Mouse (Mus musculus) cerebellum, adult 11-12 months (tissue): Measurements from ENCODE around the gene Gdf9.

Experiments
- DNase-seq: peaks from one replicate; pipeline ENCODE4 v3.0.0; 2022

Gdf9 gene

DNA sequence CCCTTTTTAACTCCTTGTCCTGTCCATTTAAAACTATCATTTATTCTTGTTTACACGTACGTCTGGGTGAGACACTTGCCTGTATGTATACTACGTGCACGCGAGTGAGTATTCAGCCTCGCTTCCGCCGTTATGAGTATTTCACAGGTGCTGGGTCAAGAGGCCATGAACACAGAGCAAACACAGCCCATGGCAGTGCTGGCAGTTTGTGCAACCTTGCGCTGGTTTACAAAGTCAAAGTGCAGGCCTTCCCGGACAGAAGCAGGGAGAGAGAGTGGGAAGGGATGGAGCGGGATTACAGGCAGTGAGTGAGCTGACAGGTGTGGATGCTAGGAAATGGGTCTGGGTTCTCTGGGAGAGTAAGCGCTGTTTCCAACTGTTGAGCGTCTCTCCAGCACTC is 15.4 kb downstream of the Gdf9 start:
- DNase-seq = no peak

DNA sequence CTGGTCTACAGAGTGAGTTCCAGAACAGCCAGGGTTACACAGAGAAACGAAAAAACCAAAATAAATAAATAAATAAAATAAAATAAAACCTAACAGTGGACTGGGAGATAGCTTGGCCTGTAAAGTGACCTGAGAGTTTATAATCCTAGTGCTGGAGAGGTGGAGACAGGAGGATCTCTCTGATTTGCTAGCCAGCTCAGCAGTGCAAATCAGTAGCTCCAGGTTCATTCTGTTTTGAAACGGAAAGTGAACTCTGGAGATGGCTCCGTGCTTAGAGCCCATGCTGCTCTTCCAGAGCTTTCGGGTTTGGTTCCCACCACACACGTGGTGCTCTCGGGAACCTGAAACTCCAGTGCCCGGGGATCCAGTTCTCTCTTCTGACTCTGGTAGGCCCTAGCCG is 17.2 kb downstream of the Gdf9 start:
- no peak for DNase-seq

DNA sequence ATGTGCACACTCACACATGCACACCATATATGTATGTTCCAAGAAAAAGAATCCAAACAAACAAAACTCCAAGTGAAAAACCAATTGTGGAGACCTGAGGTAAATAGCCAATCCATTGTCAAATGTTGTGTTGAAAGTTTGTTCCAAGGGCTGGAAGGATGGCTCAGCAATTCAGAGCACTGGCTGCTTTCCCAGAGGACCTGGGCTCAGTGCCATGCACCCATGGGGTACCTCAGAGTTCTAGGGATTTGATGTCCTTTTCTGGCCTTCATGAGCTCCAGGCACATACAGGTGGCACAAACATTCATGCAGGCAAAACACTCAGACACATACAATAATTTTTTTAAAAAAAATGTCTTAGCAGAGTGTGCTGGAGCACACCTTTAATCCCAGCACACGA is 17.7 kb downstream of the Gdf9 start:
- peak; percentile 91 for DNase-seq

DNA sequence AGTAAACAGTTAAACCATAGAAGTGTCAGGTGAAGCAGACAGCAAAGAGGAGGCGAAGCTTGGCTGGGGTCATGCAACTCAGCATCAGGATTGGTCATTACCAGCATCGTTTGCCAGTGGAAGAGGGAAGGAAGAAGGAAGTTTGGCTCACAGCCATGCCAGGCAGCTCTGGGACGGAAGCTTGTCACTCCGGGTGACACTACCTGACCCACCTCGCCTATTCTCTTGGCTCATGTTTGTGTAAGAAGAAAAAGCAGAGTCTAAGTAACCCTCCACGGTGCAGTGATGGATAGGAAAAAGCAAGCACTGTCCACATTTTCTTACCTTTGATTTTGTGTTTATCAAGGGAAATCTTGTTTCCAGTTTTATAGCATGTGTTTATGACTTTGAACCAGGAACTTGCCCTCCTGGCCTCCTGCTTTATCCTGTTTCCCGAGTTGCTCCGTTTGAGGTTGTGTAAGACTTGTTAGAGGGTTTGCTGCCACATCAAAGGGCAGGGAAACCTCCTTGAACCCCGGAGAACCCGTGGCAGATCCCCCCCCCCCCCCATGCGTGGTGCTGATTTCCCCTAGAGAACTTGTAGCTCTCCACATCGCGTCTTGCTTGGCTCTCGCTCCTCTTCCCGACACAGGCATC is 19.4 kb downstream of the Gdf9 start:
- no peak for DNase-seq

DNA sequence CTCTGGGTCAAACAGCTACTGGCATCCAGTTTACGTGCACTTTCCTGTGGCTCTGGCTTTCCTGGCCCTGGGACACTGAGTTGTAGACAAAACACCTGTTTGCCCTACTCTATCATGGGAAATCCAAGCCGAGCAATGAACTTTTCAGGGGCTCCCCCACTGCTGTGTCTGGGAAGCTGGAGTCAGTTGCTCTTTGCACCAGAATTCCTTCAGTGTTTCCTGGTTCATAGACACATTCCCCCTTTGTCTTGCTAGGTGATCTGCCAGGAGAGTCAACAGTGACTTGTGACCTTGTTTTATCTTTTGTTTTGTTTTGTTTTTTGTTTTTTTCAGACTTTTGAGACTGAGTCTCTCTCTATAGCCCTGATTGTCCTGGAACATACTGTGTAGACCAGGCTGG is 20.5 kb downstream of the Gdf9 start:
- DNase-seq = no peak

DNA sequence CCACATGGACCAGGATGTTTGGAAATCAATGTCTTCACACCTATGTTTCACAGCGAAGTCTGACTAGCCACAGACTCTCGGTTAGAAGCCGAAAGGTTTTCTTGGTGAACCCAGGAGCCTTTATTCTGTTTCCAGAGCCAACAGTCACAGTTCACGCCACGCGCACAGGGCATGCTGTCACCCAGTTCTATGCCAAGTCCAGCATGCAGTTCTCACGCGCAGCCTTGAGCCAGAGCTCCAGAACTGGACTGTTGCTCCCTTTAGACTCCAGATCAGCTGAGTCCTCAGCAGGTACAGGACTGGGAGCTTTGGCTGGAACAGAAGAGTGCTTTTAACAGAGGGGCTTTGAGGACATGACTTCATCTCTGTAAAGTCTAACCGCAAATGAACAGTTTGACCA is 21.6 kb downstream of the Gdf9 start:
- DNase-seq = peak; percentile 58

DNA sequence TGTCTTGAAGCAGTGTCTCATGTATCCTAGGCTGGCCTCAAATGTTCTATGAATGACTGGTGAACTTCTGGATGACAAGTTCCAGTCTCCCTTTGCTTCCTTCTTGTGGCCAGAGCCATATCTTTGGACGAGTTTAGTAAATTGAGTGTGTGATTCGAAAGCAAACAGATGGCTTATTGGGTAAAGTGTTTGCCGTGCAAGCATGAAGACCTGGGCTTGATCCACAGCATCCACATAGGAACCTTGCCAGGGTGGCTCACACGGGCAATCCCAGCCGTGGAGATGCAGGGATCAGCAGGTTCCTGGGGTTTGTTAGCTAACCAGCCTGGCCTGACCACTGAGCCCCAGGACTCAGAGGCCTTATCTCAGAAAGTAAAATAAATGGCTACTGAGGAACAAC is 22.2 kb downstream of the Gdf9 start:
- DNase-seq = no peak

DNA sequence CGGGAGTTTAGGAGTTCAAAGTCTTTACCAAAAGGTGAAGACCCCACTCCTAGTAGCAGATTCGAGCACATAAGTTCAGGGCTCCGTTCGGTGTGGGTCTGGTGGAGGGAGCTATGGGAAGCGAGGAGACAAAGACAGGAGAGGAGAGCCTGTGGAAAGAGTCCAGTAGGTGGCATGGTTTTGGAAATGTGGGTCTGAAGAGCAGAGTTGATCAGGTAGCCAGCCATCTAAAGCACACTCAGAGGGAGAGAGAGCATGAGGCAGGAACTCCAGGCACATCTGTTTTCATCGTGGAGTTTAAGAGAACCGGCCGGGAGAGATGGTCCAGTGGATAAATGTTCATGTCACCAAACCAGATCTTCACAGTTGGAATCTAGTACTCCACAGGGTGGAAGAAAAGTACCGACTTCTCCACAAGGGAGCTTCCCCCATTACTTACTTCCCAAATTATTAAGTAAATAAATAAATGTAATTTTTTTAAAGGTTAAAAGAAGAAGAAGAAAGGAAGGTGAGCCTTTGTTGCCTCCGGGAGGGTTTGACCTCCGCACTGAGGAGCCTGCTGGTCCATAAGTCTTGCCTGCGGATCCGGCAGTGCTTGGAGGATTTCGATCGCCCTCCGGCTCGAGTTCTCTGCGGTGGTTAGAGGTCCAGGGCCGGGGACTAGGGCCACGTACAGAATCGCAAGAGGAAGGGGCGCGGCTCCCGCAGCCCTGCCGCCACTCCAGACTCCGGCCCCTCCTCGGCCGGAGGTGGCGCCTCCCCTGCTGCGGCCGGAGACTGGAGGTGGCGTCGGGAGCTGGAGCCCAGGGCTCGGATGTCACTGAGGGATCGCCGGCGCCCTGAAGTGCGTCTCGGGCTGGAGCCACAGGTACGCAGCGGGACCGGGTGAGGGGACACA is 25.9 kb downstream of the Gdf9 start, which contains the start of the genes Gm10447 and Shroom1:
Gm10447 (minus strand) TSS at position 637 of the 898 bp plus-strand sequence.
Shroom1 (plus strand) TSS at position 732 of the 898 bp plus-strand sequence.
- no peak for DNase-seq

DNA sequence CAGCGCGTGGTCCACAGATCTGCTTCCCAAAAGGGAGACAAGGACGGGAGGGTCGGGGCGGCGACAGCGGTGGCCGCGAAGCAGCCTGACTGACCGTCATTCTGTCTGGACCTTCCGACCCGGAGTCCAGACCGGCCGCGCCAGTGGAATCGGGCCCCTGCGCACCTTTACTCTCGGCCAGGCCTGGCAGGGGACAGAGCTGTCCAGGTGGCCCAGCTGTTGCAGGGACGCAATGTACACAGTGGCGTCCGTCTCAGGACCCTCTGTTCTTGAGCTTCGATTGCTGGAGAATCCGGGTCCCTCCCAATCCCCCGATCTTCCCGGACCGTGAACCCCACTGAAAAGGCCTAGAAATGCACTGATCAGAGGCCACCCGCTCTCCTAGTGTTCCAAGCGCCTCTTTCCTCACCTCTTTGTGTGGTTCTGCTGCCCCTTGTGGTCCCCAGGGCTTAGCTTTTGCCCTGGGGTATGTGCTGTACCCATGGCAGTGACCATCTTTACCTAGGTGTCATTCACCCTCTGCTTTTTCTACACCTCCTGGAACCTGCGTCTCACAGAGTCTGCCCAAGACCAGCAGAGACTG is 26.6 kb downstream of the Gdf9 start:
- DNase-seq = no peak

DNA sequence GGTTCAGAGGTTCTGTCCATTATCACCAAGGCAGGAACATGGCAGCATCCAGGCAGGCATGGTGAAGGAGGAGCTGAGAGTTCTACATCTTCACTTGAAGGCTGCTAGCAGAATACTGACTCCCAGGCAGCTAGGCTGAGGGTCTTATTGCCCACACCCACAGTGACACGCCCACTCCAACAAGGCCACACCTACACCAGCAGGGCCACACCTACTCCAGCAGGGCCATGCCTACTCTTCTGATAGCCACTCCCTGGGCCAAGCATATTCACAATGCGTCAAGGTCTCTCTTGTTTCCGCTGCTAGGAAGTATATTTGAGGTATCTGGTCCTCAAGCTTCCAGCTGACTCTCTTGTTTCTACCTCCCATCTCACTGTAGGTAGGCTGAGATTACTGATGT is 28.2 kb downstream of the Gdf9 start:
- no peak for DNase-seq

DNA sequence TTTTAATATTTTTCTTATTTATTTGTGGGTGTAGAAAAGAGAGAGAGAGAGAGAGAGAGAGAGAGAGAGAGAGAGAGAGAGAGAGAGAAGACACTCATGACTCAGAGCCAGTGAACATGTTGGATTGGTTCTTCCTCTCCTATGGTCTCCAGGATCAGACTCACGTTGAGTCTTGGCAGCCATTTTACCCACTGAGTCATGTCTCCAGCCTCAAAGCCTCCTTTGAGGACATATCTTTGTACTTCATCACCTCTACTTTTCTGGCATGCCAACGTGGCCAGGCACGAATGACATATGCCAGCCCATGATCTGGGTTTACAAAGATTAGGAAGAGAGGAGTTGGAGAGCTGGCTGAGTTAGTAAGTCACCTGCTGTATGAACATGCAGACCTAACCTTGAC is 29.4 kb downstream of the Gdf9 start:
- no peak for DNase-seq

DNA sequence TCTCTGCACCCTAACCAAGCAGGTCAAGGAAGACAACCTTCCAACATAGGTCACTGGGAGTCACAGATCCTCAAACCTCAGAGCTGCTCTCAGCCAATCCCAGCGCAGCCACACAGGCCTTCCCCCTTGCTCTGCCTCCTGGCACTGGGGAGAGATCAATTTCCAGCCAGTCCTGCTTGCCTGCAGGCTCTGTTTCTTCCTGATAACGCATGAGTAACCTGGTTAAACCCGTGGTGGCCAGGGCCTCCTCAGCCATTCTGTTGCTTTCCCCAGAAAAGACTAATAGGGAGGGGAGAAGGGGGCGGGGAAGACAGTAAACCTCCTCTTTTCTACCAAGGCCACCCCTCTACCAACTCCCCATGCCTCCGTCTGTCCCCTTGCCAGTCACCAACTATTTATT is 30.9 kb downstream of the Gdf9 start:
- DNase-seq = no peak

DNA sequence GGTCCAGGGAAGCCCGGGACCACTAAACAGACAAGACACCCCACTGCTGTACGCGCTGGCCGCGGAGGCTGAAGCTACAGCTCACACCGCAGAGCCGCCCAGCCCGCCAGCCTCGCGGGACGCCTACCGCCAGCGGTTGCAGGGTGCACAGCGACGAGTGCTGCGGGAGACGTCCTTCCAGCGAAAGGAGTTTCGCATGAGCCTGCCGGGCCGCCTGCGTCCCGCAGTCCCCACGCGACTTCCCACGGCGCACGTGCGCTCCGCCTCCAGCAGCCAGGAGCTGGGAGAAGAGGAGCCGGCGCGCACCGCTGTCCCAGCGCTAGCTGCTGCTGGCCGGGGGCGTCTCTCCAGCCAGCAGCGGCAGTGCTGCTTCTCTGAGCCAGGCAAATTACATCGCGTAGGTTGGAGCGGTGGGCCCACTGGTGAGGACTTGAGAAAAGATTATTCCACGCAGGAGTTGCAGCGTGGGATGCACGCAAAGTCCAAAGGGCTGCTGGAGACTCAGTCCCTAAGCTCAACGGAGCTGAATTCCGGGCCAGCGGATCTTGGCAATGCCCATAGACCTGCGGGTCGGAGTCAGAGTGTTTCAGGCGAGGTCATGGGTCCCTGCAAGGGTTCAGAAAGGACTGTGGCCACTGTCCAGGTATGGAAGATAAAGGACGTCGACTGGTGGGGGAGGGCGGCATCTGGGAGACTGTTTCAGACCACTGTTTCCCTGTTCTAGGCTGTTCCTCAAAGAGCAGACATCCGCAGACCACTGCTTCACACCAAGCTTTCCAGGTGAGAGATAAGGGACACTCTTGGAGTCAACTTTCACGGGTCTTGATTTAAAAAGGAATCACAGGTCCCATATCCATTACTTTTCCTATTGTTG is 33.0 kb downstream of the Gdf9 start:
- no peak for DNase-seq

DNA sequence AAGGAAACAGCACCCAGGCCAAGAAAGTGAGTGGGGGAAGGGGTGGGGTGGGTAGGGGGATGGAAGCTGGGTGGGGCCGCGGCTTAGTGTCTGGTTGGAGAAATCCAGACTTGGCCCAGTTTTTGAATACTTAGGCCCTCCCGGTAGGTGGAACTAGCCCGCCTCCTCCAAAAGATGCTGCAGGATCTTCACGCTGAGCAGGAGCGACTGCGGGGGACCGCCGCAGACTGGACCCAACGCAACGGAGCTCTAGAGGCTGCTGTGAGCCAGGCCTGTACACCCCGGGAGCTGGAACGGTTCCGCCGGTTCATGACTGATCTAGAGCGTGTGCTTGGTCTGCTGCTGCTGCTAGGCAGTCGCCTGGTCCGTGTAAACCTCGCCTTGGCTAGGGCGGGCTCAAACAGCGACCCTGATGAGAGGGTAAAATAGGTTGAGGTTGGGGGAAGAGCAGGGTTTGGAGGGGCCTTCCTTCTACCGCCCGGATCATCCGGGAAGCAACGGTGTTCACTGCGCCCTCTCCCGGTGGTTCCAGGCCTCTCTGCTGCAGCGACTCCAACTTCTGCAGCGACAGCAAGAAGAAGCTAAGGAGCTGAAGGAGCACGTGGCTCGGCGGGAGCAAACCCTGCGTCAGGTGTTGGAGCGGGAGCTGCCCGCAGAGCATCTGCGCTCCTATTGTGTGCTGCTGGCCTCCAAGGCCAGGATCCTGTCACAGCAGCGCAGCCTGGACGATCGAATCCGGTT is 35.6 kb downstream of the Gdf9 start:
- DNase-seq = peak; percentile 87

DNA sequence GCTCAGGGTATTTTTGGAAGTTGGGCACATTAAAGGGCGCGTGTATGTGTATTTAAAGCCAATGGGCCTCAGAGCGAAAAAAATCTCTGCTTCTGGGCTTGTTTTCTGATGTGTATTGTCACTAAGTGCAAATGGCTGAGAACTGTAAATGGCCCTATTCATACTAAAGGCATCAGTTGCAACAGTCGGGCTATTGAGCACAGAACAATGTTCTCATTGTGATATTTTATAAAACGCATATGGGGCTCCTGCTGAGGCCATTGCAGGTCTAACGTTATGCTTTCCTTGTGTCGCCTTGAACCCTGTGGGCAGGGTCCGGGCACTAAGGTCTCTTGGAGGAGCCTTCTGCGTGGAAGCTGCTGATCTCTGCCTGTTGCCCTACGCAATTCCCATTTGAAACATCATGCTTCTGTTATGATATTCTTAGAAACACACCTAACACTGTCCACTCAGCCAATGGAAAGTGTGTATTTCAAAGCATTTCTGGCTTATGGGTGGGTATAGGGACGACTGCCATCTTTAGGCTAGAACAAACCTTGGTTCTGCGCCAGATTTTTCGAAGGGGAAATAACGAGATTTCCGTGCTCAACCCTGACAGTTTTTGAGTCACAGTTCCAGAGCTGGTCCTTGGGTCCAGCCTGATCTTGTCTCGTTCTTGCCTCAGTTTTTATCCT is 38.6 kb downstream of the Gdf9 start:
- DNase-seq = no peak

DNA sequence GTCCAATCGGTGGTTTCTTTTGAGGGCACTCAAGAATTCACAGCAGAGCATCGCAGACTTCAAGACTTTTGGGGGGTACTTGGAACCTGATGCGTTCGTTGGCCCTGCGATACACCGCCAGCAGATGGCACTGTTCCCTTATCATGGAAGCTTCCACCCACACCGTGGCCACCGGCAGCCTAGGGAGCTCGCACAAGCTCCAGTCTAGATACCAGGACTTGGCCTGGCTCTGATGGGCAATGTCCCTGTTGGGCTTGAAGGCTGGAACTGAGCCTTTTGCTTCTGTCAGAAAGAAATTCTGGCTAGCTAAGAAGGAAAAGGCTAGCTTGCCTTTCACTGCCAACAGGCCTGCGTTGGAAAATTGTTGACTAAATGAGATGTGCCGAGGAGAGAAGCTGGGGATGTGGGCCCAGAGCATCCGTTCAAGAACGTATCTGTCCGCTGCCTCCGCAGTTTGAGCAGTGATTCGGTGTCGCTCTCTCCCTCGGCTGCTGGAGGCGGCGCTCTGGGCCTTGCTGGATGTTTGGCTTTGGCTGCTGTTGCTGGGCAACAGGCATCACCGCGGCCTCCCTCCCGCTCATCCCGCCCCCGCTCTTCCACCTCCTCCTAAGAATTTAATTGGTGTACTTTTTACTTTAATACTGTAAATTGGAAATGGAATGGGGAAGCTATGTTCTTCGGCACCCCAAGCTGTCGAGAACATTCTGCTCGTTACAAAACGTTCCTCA is 39.3 kb downstream of the Gdf9 start, which contains the start of gene Gm9837:
Gm9837 (minus strand) TSS at position 512 of the 728 bp plus-strand sequence.
- peak; percentile 92 for DNase-seq

DNA sequence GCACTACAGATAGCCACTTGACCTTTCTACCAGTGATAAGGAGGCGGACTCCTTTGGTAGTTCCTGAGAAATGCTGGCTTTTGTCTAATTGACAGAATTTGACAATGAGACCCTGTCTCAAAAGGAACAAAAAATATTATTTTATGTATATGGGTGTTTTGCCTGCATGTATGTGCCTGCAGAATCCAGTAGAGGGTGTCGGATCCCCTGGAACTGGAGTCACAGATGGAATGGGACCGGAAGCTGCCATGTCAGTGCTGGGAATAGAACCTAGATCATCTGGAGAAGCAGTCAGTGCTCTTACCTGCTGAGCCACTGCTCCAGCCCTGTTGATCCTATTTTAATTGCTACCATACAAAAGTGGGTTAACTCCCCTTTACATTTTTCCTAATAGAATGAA is 41.9 kb downstream of the Gdf9 start:
- no peak for DNase-seq

DNA sequence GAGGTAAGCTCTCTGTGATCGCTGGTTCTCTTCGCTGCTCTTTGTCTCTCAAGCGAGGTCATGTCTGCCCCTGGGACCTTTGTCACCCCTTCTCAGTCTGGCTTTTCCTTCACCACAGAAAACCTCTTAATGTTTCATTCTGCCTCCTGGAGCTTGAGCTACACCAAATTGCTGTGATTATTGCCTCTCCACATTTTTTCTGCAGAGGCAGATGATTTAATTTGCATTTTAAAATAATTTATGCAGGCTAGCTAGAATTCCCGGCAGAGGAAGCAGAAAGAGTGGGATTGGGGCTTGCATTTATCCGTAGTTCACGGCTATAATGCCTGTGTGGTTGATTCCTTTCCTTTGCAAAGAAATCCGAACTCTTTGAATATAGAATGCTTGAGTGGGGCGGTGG is 44.8 kb downstream of the Gdf9 start:
- no peak for DNase-seq

DNA sequence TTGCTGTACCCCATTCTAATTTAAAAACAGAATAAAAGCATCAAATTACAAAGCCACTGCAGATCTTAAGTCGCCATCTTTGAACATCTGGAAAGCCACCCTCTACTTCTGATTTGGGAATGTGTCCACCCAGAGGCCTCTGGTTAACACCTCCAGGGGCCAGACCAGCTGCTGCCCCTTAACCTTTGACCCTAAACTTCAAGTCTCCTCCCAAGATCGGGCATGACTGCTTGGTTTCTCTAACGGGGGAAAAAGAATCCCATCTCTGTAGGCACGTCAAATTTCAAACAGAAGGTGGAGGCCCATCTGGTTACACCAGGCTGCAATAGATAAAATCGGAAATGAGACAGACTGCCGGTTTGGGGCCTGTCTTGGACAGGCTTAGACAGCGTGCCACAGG is 47.0 kb downstream of the Gdf9 start:
- DNase-seq = no peak

DNA sequence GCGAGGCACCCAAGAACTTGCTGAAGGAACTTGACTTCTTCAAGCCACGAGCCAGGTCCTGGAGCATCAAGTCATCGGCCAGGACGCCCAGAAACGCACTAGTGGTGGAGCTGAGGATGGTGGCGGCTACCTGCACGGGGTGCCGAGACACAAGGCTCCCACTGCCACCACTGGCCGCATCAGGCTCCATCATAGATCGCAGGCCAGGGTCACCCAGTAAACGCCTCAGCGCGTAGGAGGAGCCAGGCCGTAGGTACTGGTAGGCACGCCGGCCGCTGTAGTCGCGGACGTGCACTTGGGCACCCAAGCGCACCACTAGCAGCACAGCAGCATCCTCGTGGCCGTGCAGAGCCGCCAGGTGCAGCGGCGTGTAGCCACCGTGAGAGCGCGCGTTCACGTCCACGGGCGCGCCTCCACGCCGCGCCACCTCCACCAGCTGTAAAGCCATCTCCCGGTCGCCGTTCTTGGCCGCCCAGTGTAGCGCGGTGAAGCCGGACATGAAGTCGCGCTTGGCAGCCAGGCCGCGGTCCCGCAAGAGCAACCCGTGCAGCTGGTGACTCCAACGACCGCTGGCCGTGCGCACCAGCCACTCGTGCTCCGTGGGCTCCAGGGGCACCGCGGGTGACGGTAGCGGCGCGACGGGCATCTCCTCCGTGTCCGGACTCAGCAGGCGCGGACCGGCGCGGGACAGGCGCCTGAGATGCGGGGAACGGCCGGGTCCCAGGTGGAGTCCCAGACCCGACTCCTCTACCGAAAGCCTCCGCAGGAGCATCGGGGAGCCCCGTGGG is 47.8 kb downstream of the Gdf9 start:
- peak; percentile 63 for DNase-seq
